Mouse (Mus musculus) liver, embryonic 14.5 days (tissue): ENCODE data around the gene Rora.

Source experiments
- CTCF ChIP-seq: IDR thresholded peaks from 2 replicates; pipeline ENCODE4 v1.5.1; 2016; ENCODE audit warnings: antibody characterized with exemption, low read depth, control low read depth
- EP300 ChIP-seq: IDR thresholded peaks from 2 replicates; pipeline ENCODE4 v1.6.1; 2016; ENCODE audit warnings: antibody characterized with exemption, low read depth

- TF ChIP-seq CTCF (no peak), EP300 (no peak)
These were observed 694.2 kb downstream of the Rora start for GRCm38 (mm10) chr9:69347796-69348195.
